Mouse (Mus musculus): Measurements from ENCODE around the gene Tppp2.
"Not testable (repeated sequence)": the region's sequence is repeated elsewhere in the genome, so short reads cannot be mapped to it uniquely, and the experiment has no call there.

Tppp2 gene

GRCm38 (mm10) chr14:51912391-51913061, 5.7 kb upstream of the Tppp2 start:
- DNase-seq = no peak

DNA sequence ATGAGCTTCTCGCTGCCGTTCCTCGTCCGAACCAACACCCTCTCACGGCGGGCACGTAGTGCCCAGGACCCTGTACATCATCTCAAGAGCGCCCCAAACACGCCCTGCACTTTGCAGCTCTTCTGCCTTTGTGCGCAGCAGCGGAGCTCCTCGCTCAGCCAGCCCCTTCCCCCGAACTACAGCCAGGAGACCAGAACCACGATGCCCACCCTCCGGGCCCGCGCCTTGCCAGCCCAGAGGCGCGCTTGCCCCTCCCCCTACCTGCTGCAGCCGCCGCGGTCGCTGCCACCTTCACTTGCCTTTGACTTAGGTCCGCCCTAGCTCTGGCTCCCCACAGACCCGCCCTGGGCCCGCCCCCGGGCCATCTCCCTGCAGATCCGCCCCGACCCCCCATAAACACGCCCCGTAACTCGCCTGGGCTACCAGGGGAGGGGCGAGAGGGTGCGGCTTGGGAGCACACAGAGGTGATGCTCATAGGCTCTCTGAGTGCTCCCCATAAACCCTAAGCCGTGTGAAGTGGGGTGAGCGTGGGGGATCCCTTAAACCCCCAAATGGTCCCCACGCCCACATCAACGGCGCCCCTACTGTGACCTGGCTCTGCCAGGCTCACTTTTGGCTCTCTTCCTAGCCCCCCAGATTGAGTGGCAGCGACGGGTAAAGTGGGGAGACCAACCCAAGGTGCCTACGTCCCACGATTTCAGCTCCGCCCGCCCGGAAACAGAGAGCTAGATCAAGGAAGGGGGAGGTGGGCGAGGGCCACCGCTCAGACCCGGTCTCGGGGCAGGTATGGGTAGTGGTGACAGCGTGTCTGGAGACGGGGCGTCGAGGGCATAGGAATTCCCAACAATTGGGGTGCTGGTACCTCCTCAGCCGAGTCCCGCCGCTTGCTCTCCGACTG, 4.9 kb upstream of the Tppp2 start:
- peak; percentile 61 to 63 for DNase-seq

DNA sequence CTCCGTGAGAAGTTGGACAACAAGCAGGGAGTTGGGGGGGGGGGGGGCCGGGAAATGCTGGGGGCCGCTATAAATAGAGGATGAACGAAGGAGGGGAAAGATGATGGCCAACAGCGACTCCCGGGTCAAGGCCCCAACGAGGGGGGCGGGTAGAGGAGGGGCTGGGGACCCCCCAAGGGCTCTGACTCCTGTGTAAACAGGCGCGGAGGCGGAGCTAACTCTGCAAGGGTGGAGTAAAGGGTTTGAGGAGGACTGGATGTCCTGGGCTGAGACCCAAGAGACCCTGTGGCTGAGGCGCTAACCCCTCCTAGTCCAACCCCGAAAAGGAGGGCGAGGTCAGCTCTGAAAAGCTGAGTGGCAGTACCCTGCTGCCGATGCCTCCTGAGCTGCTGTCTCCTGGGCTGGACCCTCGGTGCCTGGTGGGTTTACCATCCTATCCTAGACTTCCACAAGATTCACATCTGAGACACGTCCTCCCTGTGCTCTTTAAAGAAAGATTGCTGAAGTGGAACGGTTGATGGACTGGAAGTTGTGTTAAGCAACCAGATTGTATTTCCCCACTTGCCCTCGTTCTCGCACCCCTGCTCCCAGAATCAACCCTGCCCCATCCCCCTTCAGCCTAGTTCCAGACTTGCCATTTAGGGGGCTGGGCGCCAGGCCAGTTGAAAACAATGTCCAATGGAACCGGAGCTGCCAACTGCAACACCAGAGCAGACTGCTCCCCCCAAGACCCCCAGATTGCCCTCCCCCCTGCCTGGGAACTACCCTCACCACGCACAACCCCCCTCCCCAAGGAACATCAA, 4.1 kb upstream of the Tppp2 start, which contains the start of gene Ndrg2:
Ndrg2 (minus strand) TSS at position 199 of the 803 bp plus-strand sequence.
- peak; percentile 21 to 25 for DNase-seq

GRCm38 (mm10) chr14:51915030-51915429, 3.2 kb upstream of the Tppp2 start:
- no peak for DNase-seq

- DNase-seq = no peak
Measured at GRCm38 (mm10) chr14:51916539-51916938, 1.7 kb upstream of the Tppp2 start.

- no peak for DNase-seq
Measured at GRCm38 (mm10) chr14:51918966-51919365, 741 bp downstream of the Tppp2 start.

DNA sequence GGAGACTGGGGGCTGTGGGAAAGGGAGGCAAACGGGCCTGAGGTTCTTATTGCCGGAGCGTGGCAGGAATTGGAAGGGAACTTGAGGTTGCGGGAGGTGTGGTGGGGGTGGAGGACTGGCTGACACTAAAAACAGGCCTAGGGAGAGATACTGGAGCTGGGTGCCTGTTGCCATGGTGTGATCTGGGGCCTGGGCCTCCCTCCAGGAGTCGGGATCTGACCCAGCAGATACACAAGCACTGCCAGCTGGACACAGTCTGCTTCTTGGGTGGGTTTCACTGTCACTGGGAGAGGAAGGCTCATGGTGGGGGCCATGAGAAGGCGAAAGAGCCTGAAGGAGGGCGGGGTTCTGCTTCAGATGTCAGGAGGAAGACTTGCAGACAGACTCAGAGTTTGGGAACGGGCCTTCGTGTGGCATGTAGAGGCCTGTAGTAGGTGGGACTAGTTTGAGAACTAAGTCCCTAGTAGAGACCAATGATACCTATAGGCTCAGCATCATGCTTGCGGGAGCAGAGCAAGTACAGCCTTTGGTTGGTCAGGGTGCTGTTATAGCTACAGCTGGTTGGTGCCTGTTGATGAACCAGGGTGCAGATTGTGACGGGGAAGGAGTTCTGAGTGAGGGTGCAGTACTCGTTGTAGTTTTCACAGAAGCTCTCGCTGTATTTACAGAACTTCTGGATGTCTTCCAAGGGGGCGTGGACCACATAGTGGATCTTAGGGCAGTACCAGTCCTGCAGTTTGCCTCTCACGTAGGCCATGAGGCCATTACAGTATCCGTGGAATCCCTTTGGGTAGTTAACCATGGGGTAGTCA, 3.7 kb downstream of the Tppp2 start:
- DNase-seq = no peak

DNA sequence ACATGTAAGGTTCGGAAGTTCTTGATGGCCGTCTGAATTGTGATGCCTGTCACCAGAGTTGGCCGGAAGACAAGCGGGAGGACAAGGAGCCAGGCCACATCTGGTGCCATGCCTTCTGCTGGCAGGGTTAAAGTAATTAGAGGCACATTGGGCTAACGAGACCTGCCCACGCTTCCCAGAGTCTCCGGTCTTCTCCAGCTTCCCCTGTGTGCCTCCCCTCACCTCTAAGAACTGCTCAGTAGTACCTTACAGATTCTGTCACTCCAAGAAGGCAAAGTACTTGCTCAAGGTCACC, 4.3 kb downstream of the Tppp2 start, which contains the start of gene Rnase13:
Rnase13 (minus strand) TSS at position 203 of the 295 bp plus-strand sequence.
- DNase-seq = no peak

DNA sequence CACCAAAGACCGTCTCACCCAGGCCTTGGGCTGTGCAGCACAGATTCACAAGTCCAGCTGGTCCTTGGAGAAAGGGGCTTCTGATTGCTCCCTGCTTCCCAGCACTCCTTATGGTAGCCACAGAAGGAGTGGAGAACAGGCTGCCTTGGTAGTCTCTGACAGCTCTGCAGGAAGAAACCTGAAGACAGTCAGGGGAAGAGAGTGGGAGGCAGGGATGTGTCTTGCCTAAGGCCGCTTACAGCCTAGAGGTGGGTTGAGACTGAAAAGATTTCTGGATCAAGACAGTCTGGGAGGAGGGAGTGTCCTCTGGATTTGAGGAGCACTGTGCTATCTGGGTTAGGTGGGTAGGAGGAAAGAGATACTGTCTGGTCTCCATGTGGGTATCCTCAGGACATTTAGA, 4.7 kb downstream of the Tppp2 start:
- no peak for DNase-seq

GRCm38 (mm10) chr14:51923492-51923891, 5.3 kb downstream of the Tppp2 start:
- DNase-seq = no peak

DNA sequence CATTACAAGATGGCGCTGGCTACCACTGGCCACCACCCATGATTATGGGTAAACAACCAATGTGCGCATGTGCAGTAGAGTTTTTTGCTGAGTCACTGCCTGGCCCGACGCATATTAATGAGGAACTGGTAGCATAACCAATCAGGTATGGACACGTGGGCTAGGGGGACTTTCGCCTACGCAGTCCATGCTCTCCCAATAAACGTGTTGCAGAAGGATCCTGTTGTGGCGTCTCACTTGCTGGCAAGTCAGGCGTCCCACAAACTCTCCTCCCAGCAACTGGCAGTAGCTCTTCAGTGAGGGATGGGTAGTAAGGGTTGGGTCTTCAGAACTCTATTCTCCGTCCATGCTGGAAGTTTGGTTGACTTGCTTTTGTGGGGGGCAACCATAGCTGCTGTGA, 8.7 kb downstream of the Tppp2 start:
- not testable (repeated sequence) for DNase-seq

DNA sequence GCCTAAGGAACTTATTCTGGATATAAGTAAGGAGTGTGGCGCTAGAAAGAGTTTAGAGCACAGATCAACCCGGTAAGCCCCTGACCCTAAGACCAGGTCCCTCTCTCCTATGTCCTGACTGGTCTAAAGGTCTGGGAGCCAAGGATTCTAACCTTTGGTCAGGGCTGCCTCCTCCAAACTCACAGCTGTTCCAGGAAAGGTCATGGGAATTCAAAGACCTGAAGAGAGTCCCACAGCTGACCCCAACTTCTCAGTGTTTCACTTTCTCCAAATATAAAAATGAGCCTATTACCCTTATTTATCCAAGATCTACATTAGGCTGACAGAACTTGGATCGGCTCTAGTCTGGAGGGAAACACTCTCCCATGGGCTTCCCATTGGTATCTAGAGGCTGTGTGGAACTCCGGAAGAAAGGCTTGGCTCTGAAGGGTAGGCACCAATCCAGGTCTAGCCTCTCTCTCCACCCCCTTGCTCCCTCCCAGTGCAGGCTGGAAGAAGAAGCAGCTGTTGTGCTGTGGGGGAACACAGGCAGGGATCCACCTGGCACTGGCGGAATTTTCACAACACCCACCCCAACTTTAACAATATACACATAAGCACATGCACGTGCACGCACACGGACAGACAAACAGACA, 11.2 kb downstream of the Tppp2 start:
- no peak for DNase-seq

- DNase-seq = no peak
Measured at GRCm38 (mm10) chr14:51929968-51930367, 11.7 kb downstream of the Tppp2 start.

GRCm38 (mm10) chr14:51930824-51931223, 12.6 kb downstream of the Tppp2 start:
- DNase-seq = no peak

- no peak for DNase-seq
Measured at GRCm38 (mm10) chr14:51932092-51933020, 14.1 kb downstream of the Tppp2 start.

GRCm38 (mm10) chr14:51939005-51939404, 20.8 kb downstream of the Tppp2 start:
- no peak for DNase-seq

GRCm38 (mm10) chr14:51940944-51941560, 22.8 kb downstream of the Tppp2 start:
- DNase-seq = no peak

- DNase-seq = no peak
Measured at GRCm38 (mm10) chr14:51941577-51941976, 23.4 kb downstream of the Tppp2 start.

DNA sequence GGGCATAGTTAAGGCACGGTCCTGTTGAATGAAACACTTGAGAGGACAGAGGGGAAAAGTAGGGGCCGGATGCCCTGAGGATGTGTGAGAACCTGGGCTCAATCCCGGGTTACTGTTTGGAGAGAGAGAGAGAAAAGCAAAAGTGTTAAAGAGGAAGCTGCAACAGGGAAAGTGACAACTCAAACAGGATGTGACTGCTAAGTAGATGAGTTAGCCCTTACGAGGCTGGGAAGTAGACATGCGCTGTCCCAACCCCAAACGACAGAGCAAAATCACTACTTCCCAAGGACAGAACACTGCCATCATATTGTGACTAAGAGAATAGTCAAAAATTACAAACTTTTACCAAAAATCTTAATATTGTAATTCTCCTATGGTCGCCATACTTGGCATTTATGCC, 24.0 kb downstream of the Tppp2 start:
- DNase-seq = no peak

GRCm38 (mm10) chr14:51943336-51943735, 25.1 kb downstream of the Tppp2 start:
- DNase-seq = no peak
